Mouse (Mus musculus): ENCODE data around the gene Olfr1450. TPM values are rescaled to one million over a fixed set of nuclear protein-coding genes. Genes with fewer than 3 reads are reported as not detected.

Olfr1450 gene
- not detected for polyA plus RNA-seq (2017; shearing (Covaris generic))

DNA sequence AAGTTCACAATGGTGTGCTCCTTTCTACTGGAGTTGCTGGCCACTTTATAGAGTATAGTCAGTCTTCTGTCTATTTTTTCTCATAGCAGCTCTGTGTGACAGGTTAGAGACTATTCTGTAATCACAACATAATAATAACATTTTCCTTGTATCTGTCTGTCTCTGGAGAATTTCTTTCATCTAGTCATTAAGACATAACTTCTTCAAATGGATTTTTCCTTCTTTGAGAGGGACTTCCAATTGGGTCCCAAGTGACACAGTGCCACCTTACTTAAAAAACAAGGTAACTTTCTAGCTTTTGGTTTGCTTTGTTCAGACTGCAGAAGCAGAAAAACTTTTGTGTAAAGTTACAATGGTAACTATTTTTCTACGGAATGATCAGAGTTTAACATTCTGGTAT, at the start of gene Olfr1450:
Gene Olfr1450 (plus strand): TSS at position 301 of the 400 bp plus-strand sequence.

DNA sequence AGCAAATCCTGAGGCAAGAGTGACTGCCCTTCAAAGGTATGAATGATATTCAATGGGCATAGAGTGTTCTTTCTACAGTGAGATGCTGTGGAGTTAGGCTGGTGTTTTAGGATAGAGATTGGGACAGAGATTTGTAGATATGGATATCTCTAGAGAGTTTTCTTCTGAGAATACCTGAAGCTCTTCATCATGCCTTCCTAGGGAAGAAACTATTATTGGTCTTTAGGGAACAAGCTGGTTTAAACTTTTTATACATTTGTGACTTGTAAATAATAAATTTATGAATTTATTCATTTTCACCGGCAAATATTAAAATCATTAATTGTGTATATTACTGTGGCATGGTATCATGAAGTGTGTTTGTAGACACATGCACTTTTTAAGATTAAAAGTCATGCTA, 46.4 kb upstream of the Olfr1450 start, which contains the start of gene Olfr1447:
Gene Olfr1447 (minus strand): TSS at position 101 of the 400 bp plus-strand sequence.

DNA sequence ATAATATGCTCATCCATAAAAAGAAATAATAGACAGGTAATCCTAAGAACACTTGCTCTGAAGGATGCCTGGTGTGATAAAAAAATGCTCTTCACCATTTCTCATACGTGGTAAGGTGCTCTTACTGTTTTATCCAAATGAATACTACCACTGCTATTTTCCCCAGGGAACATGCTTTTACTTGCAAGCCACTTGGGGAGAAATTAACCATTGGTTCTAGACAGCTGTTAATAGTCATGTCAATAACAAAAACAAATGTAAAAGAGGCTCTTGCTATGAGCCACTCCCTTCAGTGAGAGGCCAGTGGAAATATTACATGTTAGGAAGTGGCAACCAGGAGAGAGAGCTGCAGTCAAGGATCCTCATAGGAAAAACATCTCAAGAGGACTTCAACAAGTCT, 25.7 kb upstream of the Olfr1450 start, which contains the start of gene Olfr1448:
Gene Olfr1448 (minus strand): TSS at position 101 of the 400 bp plus-strand sequence.

GRCm38 (mm10) chr19:12930540-12930939, 19.5 kb upstream of the Olfr1450 start, which contains the start of gene Olfr1449:
Gene Olfr1449 (plus strand): TSS chr19:12930840.

GRCm38 (mm10) chr19:12994714-12995113, 44.7 kb downstream of the Olfr1450 start, which contains the start of gene Olfr1451:
Gene Olfr1451 (plus strand): TSS chr19:12995014.

Other genes with a start within 250 kb of the Olfr1450 start
- not detected for gene Cntf, start 184.6 kb upstream of the Olfr1450 start, polyA plus RNA-seq (2017; shearing (Covaris generic))
- gene Zfp91, start 154.1 kb upstream of the Olfr1450 start, polyA plus RNA-seq (2017; shearing (Covaris generic)) = 18.8 TPM
- gene Lpxn, start 154.1 kb upstream of the Olfr1450 start, polyA plus RNA-seq (2017; shearing (Covaris generic)) = 375 TPM
- not detected for gene Gm5244, start 103.6 kb upstream of the Olfr1450 start, polyA plus RNA-seq (2017; shearing (Covaris generic))
- gene Olfr1444, start 93.0 kb upstream of the Olfr1450 start, polyA plus RNA-seq (2017; shearing (Covaris generic)) = not detected
- not detected for gene Olfr1445, start 66.4 kb upstream of the Olfr1450 start, polyA plus RNA-seq (2017; shearing (Covaris generic))
- gene Olfr1446, start 56.7 kb upstream of the Olfr1450 start, polyA plus RNA-seq (2017; shearing (Covaris generic)) = 0.37 TPM
- gene Olfr1447, start 46.5 kb upstream of the Olfr1450 start, polyA plus RNA-seq (2017; shearing (Covaris generic)) = not detected
- gene Olfr1448, start 25.8 kb upstream of the Olfr1450 start, polyA plus RNA-seq (2017; shearing (Covaris generic)) = 0.10 TPM
- not detected for gene Olfr1449, start 19.4 kb upstream of the Olfr1450 start, polyA plus RNA-seq (2017; shearing (Covaris generic))
- gene Olfr1451, start 44.8 kb downstream of the Olfr1450 start, polyA plus RNA-seq (2017; shearing (Covaris generic)) = 0.37 TPM
- gene Olfr1453, start 78.1 kb downstream of the Olfr1450 start, polyA plus RNA-seq (2017; shearing (Covaris generic)) = not detected
- not detected for gene Olfr1454, start 110.4 kb downstream of the Olfr1450 start, polyA plus RNA-seq (2017; shearing (Covaris generic))
- gene Olfr1457, start 147.6 kb downstream of the Olfr1450 start, polyA plus RNA-seq (2017; shearing (Covaris generic)) = 0.83 TPM
- not detected for gene Olfr1458, start 156.5 kb downstream of the Olfr1450 start, polyA plus RNA-seq (2017; shearing (Covaris generic))
- gene Olfr1459, start 199.3 kb downstream of the Olfr1450 start, polyA plus RNA-seq (2017; shearing (Covaris generic)) = 0.17 TPM
- not detected for gene Olfr1461, start 212.7 kb downstream of the Olfr1450 start, polyA plus RNA-seq (2017; shearing (Covaris generic))
- not detected for gene Olfr1462, start 235.5 kb downstream of the Olfr1450 start, polyA plus RNA-seq (2017; shearing (Covaris generic))

Measured in effector memory CD4-positive, alpha-beta T cell, adult 7 months (primary cell).